Mouse (Mus musculus) brain, embryonic 14.5 days (tissue): ENCODE measurements around the gene Gm45021. TPM values are rescaled to one million over a fixed set of nuclear protein-coding genes. Genes with fewer than 3 reads are reported as not detected.

ENCODE experiments used
- DNase-seq: peaks from one replicate; pipeline ENCODE4 v3.0.0-alpha.2; 2011; ENCODE audit warnings: low read depth
- CTCF ChIP-seq: fragments of 200-500 bp; IDR thresholded peaks from 2 replicates; pipeline ENCODE4 v1.5.1; 2012; ENCODE audit warnings: inconsistent platforms, mild to moderate bottlenecking, moderate library complexity, borderline replicate concordance; ENCODE audit not compliant: insufficient read depth, insufficient read length; ENCODE audit errors: extremely low read depth
- POLR2A ChIP-seq: fragments of 200-500 bp; IDR thresholded peaks from 2 replicates; pipeline ENCODE4 v1.6.1; 2012; ENCODE audit warnings: mild to moderate bottlenecking, inconsistent platforms, borderline replicate concordance; ENCODE audit not compliant: poor library complexity, insufficient read depth, insufficient read length, severe bottlenecking; ENCODE audit errors: extremely low read depth
- polyA plus RNA-seq: library from polyadenylated mRNA; depleted of rRNA; stranded (reverse); fragments of >200 nt; gene quantifications from 2 replicates; pipeline ENCODE4 v1.2.3, GENCODE M21; 2012

Gene Gm45021
- polyA plus RNA-seq, 1 experiment, result not detected

GRCm38 (mm10) chr6:48573280-48573679 is 16.1 kb upstream of the Gm45021 start:
- no peak for TF ChIP-seq POLR2A
- TF ChIP-seq CTCF, result no peak
- no peak for DNase-seq

- no peak for DNase-seq
- no peak for TF ChIP-seq POLR2A
- TF ChIP-seq CTCF, result no peak
Observed at GRCm38 (mm10) chr6:48573981-48574380, 15.4 kb upstream of the Gm45021 start.

GRCm38 (mm10) chr6:48578736-48579135 is 10.7 kb upstream of the Gm45021 start:
- TF ChIP-seq CTCF, result no peak
- TF ChIP-seq POLR2A, result no peak
- no peak for DNase-seq

GRCm38 (mm10) chr6:48579215-48579648 is 10.2 kb upstream of the Gm45021 start:
- DNase-seq, result no peak
- TF ChIP-seq CTCF, result no peak
- TF ChIP-seq POLR2A, result no peak

GRCm38 (mm10) chr6:48581257-48581656 is 8.2 kb upstream of the Gm45021 start:
- TF ChIP-seq POLR2A, result no peak
- TF ChIP-seq CTCF, result no peak
- DNase-seq, result no peak

GRCm38 (mm10) chr6:48582037-48582436 is 7.4 kb upstream of the Gm45021 start:
- TF ChIP-seq POLR2A (no peak), CTCF (peak; percentile 19; the same call in 1 of the 2 replicates)
- DNase-seq, result peak; percentile 77

- DNase-seq, result no peak
- TF ChIP-seq CTCF, result no peak
- no peak for TF ChIP-seq POLR2A
Observed at GRCm38 (mm10) chr6:48591221-48591845, 1.9 kb downstream of the Gm45021 start.

- TF ChIP-seq CTCF, result no peak
- TF ChIP-seq POLR2A, result no peak
- DNase-seq, result no peak
Observed at GRCm38 (mm10) chr6:48591871-48592270, 2.5 kb downstream of the Gm45021 start.

- TF ChIP-seq CTCF, result peak; percentile 45; the same call in 1 of the 2 replicates
- TF ChIP-seq POLR2A, result 0 out of 2 replicates have a peak, but pooled peaks have one; percentile 61
- peak; percentile 96 for DNase-seq
Observed at GRCm38 (mm10) chr6:48593158-48594042, 4.0 kb downstream of the Gm45021 start, which contains the start of the genes Repin1 and Gm44965. Gene Repin1, plus strand, starts transcription at chr6:48593883. Gene Gm44965, plus strand, starts transcription at chr6:48593941.

- no peak; the same call in 1 of the 2 replicates for TF ChIP-seq POLR2A
- TF ChIP-seq CTCF, result no peak
- DNase-seq, result peak; percentile 77
Observed at GRCm38 (mm10) chr6:48594043-48594738, 4.8 kb downstream of the Gm45021 start.

- TF ChIP-seq POLR2A (no peak), CTCF (no peak)
Observed at GRCm38 (mm10) chr6:48595278-48595677, 5.9 kb downstream of the Gm45021 start.

More at GRCm38 (mm10) chr6:48595278-48595677, 5.9 kb downstream of the Gm45021 start:
- DNase-seq, result no peak
